Mouse (Mus musculus) thymus, adult 2 months (tissue): ENCODE results near the gene Ube2l3.

ENCODE experiments used
- CTCF ChIP-seq: fragments of 200-500 bp; IDR thresholded peaks from 2 replicates; pipeline ENCODE4 v1.5.1; 2012; ENCODE audit warnings: mild to moderate bottlenecking, control low read depth, low read length, moderate library complexity, borderline replicate concordance; ENCODE audit not compliant: control insufficient read depth, poor library complexity, insufficient read depth; ENCODE audit errors: extremely low read depth
- POLR2A ChIP-seq: fragments of 200-500 bp; IDR thresholded peaks from 2 replicates; pipeline ENCODE4 v1.6.1; 2012; ENCODE audit warnings: mild to moderate bottlenecking, low read length, control low read depth, moderate library complexity; ENCODE audit not compliant: control insufficient read depth, poor library complexity, insufficient read depth; ENCODE audit errors: extremely low read depth

- TF ChIP-seq POLR2A = no peak
- TF ChIP-seq CTCF = no peak
Measured at GRCm38 (mm10) chr16:17127292-17127691, 75.2 kb downstream of the Ube2l3 start.
